Mouse (Mus musculus) heart, postnatal 14 days (tissue): ENCODE data around the gene Zyx. TPM values are rescaled to one million over a fixed set of nuclear protein-coding genes. Genes with fewer than 3 reads are reported as not detected.
A peak's percentile ranks its signal among the peaks of the same experiment; 100 is the strongest.

Experiments
- DNase-seq, 2 experiments: peaks; one replicate each; pipeline ENCODE4 v3.0.0; 2021 to 2022
- intact Hi-C: fragments of 180-260 bp; cut with DNase I; formaldehyde crosslinking; loops from one replicate; pipeline ENCODE4 v1.15.1; 2025
- total RNA-seq, 2 experiments: library from RNA; stranded (reverse); gene quantifications; 2 replicates each; pipeline ENCODE4 v1.2.3; 2021

Gene Zyx
- total RNA-seq, 2 experiments from 2014 or later: 78.9 to 88.6 TPM

GRCm38 (mm10) chr6:42361041-42361895 lies 11.8 kb downstream of the Zyx start:
- no peak for DNase-seq
- intact Hi-C loops: no loop called here

- DNase-seq: peak in 1 of 2 experiments; percentile 17
- intact Hi-C loops: no loop called here
Observed at GRCm38 (mm10) chr6:42362074-42362473, 12.6 kb downstream of the Zyx start.

DNA sequence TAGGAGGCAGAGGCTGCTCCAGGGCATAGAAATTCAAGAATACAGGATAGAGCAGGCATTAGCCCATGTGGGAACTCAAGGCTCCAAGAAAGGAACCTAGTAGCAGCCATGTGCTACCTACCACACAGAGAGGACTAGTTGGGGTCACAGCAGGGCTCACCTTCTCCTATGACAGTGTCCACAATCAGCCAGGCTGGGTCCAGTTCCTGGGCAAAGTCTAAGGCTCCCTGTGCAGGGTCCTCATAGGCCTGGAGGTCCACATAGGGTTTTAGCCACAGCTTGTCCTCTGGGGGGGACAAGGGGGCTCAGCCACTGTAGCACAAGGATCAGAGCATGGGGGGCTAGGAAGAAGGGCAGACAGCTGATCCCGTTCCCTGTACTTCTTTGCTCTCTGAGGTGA lies 13.1 kb downstream of the Zyx start:
- DNase-seq: no peak
- intact Hi-C loops: no loop called here

DNA sequence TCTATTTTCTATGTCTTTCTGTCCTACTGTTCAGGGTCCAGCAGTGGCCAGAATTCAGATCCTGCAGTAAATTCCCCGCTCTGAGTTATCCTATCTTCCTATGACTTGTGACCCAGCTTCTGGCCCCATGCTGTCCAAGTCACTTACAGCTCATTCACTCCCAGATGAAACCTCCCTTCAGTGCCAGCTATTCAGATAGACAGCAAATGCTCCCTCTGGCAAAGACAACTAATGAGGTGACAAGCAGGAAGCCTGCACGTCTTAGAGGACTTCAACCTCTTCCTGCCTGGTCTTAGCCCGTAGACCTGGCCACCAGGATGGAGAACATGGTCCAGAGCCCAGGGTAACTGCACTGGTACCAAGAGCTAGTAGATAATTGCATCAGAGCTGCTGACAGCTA lies 13.5 kb downstream of the Zyx start:
- intact Hi-C loops: no loop called here
- no peak for DNase-seq

DNA sequence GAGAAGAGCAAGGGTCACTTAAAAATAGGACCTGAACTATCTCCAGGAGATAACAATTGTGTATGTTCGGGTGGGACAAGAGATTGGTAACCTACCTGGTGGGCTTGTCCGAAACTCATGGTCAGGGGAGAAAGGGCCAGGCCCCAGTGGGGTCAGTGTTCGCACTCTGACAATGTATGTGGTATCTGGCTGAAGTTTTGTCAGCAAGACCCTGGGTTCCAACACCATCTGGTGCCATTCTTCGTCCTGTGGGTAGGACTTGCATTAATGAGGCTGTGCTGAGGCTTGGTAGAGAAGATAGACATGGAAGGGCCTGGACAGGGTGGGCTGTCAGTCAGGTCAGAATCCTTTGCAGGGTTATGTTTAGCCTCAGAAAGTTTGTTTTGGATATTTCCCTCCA lies 14.6 kb downstream of the Zyx start:
- intact Hi-C loops: no loop called here
- no peak for DNase-seq

DNA sequence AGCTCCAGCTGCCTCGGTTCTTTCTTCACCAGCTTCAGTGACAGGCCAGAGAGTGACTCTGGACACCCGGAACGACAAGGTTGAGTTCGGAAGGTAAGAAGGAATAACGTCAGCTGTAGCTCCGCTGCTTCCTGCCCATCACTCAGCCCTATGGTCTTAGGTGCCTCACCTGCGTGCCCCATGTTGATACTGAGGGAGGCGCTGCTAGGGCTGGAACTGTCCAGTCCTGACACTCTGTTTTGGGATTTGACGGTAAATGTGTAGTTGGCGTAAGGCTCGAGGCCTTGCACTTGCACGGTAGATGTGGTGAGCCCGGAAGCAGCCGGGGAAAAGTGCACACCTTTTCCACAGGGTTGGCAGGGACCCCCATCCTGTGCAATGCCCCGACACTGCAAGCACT lies 15.2 kb downstream of the Zyx start:
- intact Hi-C loops: no loop called here
- DNase-seq: no peak

DNA sequence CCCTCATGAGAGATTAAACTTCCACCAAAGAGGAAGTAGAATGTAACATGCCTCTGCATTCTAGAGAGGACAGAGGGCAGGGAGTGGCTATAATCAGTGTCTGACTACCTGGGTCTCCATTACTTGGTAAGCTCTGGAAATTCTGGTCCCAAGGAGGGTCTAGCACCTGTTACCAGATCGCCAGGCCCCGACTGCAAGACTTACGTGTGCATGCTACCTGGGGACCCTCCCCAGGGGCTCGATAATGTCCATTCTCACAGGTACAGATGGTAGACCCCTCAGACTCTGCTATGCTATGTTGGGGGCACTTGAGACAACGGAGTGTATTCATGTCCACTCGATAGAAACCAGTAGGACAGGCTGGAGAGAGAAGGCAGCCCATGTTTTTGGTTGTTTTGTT lies 15.8 kb downstream of the Zyx start:
- no peak for DNase-seq
- intact Hi-C loops: no loop called here

GRCm38 (mm10) chr6:42369870-42370269 lies 20.4 kb downstream of the Zyx start:
- intact Hi-C loops: loop anchor here (2.0 to 5.0 kb wide), 2 partner anchors 13 to 103 kb away; no protein-coding TSS in a partner anchor
- peak in 1 of 2 experiments; percentile 19 for DNase-seq

GRCm38 (mm10) chr6:42370630-42371363 lies 21.4 kb downstream of the Zyx start:
- DNase-seq: peak; percentile 63 to 64
- intact Hi-C loops: loop anchor here (2.0 to 5.0 kb wide), 2 partner anchors 14 to 103 kb away; no protein-coding TSS in a partner anchor

DNA sequence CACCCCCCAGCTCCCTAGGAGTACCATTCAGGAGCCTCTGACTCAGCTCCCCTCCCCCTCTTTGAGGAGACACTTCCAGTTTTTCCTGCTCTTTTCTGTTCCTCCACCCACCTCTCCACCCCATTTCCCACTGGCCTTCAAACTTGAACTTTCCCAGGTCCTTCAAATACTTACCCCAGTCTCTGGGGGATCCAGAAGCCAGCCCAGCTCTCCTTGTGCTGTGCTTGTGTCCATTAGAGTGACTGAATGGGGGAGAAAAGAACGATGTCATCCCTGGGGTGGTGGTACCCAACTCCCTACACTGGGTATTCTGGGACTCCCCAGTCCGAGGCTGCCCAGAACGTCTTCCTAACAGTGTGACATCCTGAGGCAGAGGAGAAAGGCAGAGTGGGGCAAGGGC lies 22.6 kb downstream of the Zyx start:
- peak in 1 of 2 experiments; percentile 7 for DNase-seq
- intact Hi-C loops: loop anchor here (5.0 kb wide), 1 partner anchor 105 kb away; no protein-coding TSS in a partner anchor

- intact Hi-C loops: loop anchor here (5.0 kb wide), 1 partner anchor 105 kb away; no protein-coding TSS in a partner anchor
- no peak for DNase-seq
Observed at GRCm38 (mm10) chr6:42372421-42372815, 23.0 kb downstream of the Zyx start.

- intact Hi-C loops: loop anchor here (5.0 kb wide), 1 partner anchor 106 kb away; no protein-coding TSS in a partner anchor
- peak; percentile 70 to 75 for DNase-seq
Observed at GRCm38 (mm10) chr6:42372816-42373547, 23.6 kb downstream of the Zyx start, which contains the start of gene Epha1. Gene Epha1 (minus strand): TSS chr6:42373268.

GRCm38 (mm10) chr6:42373669-42374430 lies 24.4 kb downstream of the Zyx start:
- intact Hi-C loops: loop anchor here (2.0 to 5.0 kb wide), 2 partner anchors 23 to 107 kb away; no protein-coding TSS in a partner anchor
- DNase-seq: no peak

DNA sequence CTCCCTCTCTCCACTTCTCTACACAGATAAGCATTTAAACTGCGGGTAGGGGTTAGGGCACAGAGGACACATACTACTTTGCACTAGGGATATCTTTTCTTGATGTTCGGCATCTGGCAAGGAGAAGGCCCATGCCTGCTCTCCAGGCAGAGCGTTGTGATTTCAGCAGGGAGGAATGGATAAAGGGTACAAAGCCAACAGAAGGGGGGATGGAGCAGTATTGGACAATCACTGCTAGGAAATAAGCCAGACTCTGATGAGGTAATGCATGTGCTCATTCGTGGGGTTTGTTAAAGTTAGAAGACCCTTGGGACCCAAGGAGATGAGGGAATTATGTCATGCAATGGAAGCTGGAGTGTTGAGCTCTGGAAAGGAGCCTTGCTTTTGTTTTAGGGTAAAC lies 25.3 kb downstream of the Zyx start:
- intact Hi-C loops: loop anchor here (2.0 to 5.0 kb wide), 3 partner anchors 24 to 107 kb away; partner anchors contain the start of gene Tas2r126
- peak; percentile 25 to 53 for DNase-seq

DNA sequence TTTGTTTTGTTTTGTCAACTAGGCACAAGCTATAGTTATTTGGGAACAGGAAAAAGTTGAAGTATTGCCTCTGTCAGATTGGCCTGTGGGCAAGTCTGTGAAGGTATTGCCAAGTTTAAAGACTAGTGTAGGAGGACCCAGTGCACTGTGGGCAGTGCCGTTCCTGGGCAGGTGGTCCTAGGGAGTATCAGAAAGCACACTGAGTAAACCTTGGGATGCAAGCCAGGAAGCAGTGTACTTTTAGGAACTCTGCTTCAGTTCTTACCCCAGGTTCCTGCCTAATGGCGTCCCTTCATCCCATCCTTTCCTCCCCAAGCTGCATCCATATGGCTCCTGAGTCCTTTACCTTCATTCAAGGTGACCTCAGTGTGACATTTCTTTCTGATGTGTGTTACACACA lies 25.7 kb downstream of the Zyx start:
- peak in 1 of 2 experiments; percentile 7 for DNase-seq
- intact Hi-C loops: loop anchor here (2.0 to 5.0 kb wide), 2 partner anchors 24 to 57 kb away; partner anchors contain the start of gene Tas2r126

DNA sequence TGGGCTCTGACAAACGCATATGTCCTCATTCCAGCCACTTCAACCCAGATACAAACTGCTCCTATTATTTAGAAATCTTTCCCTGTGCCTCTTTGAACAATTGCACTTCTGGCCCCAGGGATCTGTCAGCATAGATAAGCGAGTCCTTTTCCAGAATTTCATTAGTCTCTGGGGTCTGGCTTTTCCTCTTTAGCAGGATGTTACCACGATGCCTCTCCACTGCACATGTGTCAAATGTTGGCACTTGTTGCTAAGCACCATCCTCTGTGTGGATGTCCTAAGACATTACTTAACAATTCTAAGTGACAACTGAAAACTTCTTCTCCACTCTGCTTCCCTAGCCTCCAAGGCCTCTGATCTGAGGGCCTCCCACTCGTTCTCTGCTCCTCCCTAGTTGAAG lies 26.6 kb downstream of the Zyx start:
- intact Hi-C loops: loop anchor here (5.0 kb wide), 1 partner anchor 56 kb away; the partner anchor contains the start of gene Tas2r126
- DNase-seq: no peak

GRCm38 (mm10) chr6:42376504-42377019 lies 27.1 kb downstream of the Zyx start:
- DNase-seq: no peak
- intact Hi-C loops: loop anchor here (5.0 kb wide), 1 partner anchor 56 kb away; the partner anchor contains the start of gene Tas2r126

DNA sequence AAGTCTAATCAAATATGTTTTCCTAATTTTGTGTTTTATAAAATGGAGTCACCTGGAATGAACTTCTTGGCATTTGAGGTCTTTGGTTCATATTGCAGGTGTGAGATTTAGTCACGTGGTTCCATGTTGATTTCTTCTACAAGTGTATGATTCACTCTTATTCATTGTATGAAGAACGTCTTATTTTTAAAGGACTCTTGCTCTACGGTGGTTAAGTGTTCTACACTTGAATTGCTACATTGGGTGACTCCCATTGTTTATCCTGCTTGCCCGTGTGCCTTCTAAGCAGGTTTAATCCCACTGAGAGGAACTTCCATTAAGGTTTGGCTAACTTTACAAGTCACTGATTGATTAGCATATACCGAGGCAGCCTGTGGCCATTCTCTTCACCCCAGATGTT lies 27.9 kb downstream of the Zyx start:
- no peak for DNase-seq
- intact Hi-C loops: loop anchor here (5.0 kb wide), 1 partner anchor 55 kb away; the partner anchor contains the start of gene Tas2r126

GRCm38 (mm10) chr6:42379551-42379950 lies 30.1 kb downstream of the Zyx start:
- intact Hi-C loops: loop anchor here (2.0 to 5.0 kb wide), 2 partner anchors 53 to 203 kb away; partner anchors contain the start of gene Tas2r126
- DNase-seq: no peak
